Mouse (Mus musculus): ENCODE measurements at regions not wholly inside any gene's neighbourhood (a gene's known extent, or its start where the extent isn't known, plus 50 kb on each side); places are given as distances from the start of the nearest gene placed in this dataset.

- DNase-seq: no peak
These were observed 200.9 kb upstream of the Lrig1 start for GRCm38 (mm10) chr6:94900862-94901261.

GRCm38 (mm10) chr6:94898881-94899280 lies 198.9 kb upstream of the Lrig1 start:
- DNase-seq: no peak

DNA sequence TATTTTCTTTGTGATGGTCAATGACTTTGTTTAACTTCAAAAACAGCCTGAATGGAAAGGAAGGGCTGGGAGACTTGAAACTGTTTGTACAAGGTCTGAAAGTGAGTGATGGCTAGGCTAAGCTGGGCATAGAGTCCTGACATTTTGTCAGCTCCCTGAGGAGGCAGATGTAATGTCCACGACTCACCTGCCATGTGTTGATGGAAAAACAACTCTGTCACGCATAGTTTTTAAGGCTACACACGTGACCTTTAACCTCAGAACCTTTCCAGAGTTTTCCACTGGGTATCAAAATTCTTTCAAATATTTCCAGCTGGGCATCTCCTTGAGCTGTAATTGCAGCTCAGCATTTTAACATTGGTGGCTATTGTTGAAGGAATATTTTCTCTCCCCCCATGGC lies 190.2 kb upstream of the Lrig1 start:
- DNase-seq: no peak

DNA sequence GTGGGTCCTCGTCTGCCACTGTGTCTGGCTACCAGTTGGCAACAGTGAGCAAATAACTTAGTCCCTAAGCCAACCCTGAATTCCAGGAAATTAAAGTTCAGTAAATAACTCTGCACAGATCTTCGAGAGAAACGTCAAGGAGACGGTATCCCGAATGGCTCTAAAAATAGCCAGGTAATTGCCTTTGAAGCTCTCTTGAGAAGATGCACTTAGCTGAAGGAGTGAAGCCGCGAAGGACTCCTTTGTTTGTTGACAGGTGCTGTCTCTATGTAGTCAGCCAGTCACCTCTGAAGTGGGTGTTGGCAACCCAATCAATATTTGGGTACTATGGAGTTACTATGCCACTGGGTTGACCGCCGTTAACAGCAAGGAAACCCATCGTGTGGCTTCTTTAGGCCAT lies 189.3 kb upstream of the Lrig1 start:
- no peak for DNase-seq

- no peak for DNase-seq
These were observed 181.2 kb upstream of the Lrig1 start for GRCm38 (mm10) chr6:94881139-94881538.

DNA sequence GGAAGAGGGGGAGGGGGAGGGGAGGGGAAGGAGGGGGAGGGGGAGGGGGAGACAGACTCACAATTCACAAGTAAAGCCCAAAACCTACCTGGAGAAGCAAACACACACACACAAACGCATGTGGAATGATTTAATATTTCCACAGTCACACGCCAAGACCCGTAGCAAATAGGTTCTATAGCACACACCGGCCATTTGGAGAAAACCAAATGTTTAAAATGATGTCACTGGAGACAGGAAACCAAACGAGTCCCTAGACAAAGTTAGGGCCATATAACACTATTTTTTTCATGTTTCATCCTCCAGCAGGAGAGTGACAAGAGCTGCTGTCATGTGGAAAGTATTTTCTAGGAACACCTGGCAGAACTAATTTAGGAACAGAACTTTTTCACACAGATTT lies 175.9 kb upstream of the Lrig1 start:
- no peak for DNase-seq

DNA sequence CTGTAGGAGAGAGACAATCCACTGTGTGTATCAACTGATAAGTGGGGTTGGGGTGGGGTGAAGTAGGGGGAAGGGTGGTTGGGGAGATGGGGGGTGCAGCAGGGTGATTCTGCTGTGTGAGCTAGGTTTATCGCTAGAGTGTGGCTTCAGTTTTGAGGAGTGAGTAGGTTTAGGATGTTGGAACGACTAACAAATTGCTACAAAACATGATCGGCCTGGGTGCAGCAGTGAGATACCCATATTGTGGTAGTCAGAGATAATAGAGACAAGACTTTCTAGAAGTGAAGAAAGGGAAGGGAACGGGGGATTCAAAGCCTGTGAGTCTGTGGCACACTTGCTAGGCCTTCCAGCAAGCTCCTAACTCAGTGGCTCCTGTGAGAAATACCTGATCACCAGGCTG lies 175.1 kb upstream of the Lrig1 start:
- no peak for DNase-seq

GRCm38 (mm10) chr6:94874415-94874814 lies 174.5 kb upstream of the Lrig1 start:
- no peak for DNase-seq

GRCm38 (mm10) chr6:94867952-94868351 lies 168.0 kb upstream of the Lrig1 start:
- peak; percentile 12 for DNase-seq

DNA sequence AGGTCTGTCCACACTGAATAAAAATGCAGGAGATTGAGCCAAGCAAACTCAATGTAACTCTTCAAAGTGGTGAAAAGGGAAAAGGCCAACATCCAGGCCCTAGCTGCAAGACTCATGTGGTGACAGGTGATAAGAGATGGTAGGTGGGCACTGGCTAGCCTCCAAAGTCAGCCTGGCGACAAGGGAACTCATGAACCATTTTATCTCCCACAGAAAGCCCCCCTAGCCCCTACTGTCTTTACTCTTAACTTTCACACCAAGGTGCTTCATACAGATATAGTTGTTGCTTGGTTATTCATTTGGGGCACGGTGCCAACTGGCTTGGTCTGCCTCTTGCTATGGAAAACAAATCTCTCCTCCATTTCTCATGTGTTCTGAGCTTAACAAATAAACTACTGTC lies 165.5 kb upstream of the Lrig1 start:
- DNase-seq: no peak

DNA sequence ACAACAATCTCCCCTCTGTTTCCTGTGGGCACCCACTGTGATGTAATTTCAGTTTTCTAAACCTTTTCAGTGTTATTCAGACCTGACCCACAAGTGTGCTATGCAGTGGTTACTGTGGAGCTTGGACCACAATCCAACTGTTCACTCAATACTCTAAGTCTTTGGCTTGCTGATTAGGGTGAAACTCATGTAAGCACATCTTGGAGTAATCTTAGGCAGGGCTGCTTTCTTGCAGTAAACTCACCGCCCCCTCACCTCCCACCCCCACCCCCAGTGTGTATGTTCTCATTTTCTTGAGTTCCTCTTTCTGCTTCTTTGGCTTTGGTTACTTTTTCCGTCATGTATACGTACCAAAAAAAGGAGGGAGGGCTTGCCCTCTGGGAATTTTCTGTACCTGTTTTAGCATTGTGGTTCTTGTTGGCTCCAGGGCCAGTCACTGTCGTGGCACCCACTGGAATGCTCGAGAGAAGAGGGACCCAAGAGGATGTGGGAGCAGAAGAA lies 158.2 kb upstream of the Lrig1 start:
- DNase-seq: no peak

DNA sequence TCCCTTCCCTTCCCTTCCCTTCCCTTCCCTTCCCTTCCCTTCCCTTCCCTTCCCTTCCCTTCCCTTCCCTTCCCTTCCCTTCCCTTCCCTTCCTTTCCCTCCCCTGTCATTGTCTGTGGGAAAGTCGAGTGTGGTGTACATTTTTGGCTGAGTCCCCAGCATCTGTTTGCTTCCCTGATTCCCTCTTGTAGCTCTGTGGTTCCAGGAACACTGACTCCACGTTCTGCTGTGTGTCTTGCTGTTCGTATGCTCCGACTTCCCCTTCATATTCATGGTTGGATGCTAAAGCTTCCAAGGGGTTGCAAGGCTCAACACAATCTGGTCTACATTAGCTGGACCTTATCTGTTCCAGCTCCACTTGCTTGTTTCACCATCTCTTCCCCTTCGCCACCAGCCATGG lies 150.2 kb upstream of the Lrig1 start:
- DNase-seq: no peak

DNA sequence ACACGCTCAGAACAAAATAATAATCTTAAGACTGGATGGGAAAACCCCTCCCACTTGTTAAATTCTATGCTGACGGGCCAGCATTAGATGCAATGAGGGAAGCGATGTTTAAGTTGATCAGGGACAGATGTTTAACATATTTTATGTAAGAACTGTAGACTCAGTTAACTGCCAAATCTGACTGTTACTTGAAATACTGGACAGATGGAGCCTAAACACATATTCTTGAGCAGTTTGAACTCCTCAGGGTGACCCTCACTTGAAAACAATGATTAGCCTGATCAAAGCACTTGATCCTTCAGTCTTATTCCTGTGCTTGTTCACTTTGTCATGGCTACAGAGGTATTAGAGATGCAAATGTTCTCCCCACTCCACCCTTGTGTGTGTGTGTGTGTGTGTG lies 149.6 kb upstream of the Lrig1 start:
- no peak for DNase-seq

GRCm38 (mm10) chr6:94848437-94848836 lies 148.5 kb upstream of the Lrig1 start:
- no peak for DNase-seq

DNA sequence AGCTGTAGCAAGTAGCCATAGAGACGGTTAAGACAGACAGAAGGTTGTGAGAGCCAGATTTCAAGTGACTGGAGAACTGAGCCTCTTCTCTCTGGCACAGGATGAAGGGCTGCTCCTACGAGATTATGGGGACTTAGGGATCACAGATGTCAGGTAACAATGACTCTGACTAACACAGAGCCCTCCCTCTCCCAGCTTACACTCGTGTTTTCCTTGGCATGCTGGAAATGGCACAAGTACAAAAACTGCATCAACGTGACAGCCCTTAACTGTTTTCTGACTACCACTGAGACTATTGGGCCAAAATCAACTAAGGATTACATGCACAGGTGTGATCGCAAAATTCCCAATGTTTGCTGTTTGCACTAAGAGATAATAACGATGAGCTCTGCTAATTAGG lies 145.9 kb upstream of the Lrig1 start:
- no peak for DNase-seq

GRCm38 (mm10) chr6:94842856-94843255 lies 142.9 kb upstream of the Lrig1 start:
- DNase-seq: no peak

DNA sequence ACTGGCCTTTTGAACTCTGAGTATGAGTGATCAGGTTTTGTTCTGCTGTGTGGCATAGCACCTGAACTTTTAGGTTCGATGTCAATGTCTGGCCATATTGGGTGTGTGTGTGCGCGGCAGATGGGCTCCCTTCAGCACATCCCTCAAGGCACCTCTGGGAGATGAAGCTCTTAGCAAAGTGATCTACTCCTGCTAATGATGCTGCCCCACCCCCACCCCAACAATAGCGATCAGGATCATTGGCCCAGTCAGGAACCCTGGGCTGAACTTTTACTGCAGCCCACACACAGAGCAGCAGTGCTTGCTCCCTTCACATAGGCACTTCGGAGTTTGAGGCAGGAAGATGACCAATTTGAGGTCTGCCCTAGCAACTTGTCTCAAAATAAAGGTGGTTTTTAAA lies 141.9 kb upstream of the Lrig1 start:
- no peak for DNase-seq

DNA sequence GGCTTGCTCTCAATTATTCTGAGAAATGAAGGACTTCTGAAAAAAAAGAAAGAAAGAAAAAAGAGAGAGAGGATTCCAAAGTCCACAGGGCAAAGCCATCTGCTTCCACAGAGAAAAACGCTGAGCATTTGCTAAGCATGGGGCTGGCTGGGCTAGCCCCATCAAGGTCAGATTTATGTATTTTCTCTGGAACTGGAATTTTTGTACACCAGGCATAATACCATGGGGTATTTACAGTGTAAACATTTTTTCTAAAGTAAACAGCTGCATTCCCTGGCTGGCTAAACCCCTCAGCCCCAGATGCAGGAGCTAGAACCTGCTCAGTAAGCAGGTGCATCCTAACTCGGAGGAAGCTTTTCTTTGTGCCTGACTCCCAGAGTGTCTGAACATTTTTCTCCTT lies 135.8 kb upstream of the Lrig1 start:
- DNase-seq: no peak

- DNase-seq: no peak
These were observed 134.6 kb upstream of the Lrig1 start for GRCm38 (mm10) chr6:94834551-94834950.

DNA sequence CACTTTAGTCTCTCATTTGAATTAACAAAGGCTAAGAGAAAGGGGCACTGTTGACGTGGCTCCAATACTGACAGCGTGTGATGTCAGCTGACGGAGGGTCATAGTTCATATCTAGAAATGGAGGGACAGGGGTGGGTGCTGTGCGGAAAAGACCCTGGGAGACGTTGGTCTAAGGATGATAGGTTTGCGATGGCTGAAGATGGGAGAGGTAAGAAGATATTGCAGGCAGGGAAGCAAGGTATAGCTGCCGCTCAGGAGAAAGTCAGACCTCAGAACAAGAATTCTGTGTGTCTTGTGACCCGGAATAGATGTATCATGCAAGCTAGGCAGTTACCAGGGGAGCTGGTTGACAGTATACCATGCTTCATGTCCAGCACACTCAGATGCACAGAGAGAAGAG lies 130.8 kb upstream of the Lrig1 start:
- DNase-seq: no peak

GRCm38 (mm10) chr6:94829246-94829645 lies 129.3 kb upstream of the Lrig1 start:
- DNase-seq: no peak

DNA sequence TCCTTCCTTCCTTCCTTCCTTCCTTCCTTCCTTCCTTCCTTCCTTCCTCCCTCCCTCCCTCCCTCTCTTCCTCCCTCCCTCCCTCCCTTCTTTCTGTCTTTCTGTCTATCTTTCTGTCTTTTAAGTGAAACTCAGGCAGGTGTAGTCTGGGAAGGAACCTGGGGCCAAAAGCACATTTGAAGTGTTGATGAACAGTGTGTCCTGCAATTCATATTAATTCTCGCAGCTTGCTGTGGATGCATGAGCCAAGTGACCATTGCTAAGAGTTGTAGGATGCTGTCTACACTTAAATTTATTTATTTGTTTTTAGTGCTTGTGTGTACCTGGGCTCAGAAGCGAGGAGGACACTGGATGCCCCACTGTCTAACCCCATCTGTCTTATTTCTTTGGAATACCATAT lies 126.7 kb upstream of the Lrig1 start:
- no peak for DNase-seq

GRCm38 (mm10) chr6:94818220-94818619 lies 118.3 kb upstream of the Lrig1 start:
- no peak for DNase-seq

GRCm38 (mm10) chr6:94816161-94816560 lies 116.2 kb upstream of the Lrig1 start:
- no peak for DNase-seq

DNA sequence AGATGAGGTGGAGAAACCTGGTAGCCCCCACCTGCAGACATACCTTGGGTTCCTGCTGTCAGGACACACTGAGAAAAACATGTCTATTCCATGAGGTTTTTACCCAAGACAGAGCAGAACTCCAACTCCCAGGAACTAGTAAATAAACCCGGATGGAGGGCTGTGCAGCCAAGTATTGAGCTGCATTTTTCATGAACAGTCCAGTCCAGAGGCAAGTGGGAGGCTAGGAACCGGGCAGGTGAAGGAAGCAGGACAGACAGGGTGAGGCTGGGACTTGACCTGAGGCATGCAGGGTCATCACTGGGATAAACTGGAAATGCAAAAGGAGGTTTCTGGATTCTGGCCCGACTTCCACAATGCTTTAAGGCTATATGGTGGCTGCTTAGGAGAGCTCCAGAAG lies 114.8 kb upstream of the Lrig1 start:
- DNase-seq: no peak
